Mouse (Mus musculus): ENCODE measurements around the gene Bmpr2.

The Bmpr2 gene

DNA sequence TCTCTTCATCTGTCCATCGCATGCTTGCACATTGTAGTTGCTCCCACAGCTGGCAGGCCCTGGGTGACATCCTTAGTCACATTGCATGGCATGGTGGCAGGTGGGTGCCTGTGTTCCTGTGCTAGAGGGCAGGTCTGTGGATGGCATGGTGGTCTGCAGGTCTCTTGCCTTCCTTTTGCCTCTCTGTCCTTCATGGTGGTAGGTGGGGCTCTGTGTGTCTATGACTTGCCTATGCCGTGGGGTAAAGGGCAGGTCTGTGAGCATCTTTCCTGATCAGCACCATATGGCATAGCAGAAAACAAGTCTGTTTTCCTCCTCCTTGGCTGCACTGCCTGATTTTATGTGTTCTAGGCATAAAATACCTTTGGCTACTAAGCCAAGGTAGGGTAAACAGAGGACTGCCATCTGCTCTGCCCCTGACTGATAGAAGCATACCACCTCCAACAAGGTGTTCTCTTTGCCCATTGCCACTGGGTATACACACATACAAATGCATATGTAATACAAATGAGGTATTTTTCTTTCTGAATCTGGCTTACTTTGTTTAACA is 164.0 kb downstream of the Bmpr2 start:
- no peak for DNase-seq (ENCODE audit: low spot score in 2 of 2)

Measured in urinary bladder, adult 18-20 months (tissue).